Mouse (Mus musculus) neural tube, embryonic 13.5 days (tissue): ENCODE results near the gene Ttc7b. TPM values are rescaled to one million over a fixed set of nuclear protein-coding genes. Genes with fewer than 3 reads are reported as not detected.

Experiments
- ATAC-seq: fragments of 200-750 bp; cut with Nextera tagmentation; 2 replicates; pipeline ENCODE4 v1.8.0; 2017; ENCODE audit warnings: low read depth, mild to moderate bottlenecking, moderate TSS enrichment, moderate library complexity
- H3K27ac ChIP-seq: fragments of 300-500 bp; sonication (generic); replicated peaks from 2 replicates; pipeline ENCODE4 v1.5.1; 2015; ENCODE audit warnings: moderate library complexity, mild to moderate bottlenecking, inconsistent platforms
- H3K27me3 ChIP-seq: fragments of 300-500 bp; sonication (generic); 2 replicates; pipeline ENCODE4 v1.6.1; 2015; ENCODE audit warnings: mild to moderate bottlenecking, inconsistent platforms
- H3K36me3 ChIP-seq: fragments of 300-500 bp; sonication (generic); 2 replicates; pipeline ENCODE4 v1.6.1; 2015; ENCODE audit warnings: mild to moderate bottlenecking, inconsistent platforms
- H3K4me1 ChIP-seq: fragments of 300-500 bp; sonication (generic); replicated peaks from 2 replicates; pipeline ENCODE4 v1.6.1; 2015; ENCODE audit warnings: inconsistent platforms
- H3K4me2 ChIP-seq: fragments of 300-500 bp; sonication (generic); 2 replicates; pipeline ENCODE4 v1.6.1; 2015; ENCODE audit warnings: inconsistent platforms, mild to moderate bottlenecking, moderate library complexity
- H3K4me3 ChIP-seq: fragments of 300-500 bp; sonication (generic); 2 replicates; pipeline ENCODE4 v1.5.1; 2015; ENCODE audit warnings: mild to moderate bottlenecking, inconsistent platforms
- H3K9ac ChIP-seq: fragments of 300-500 bp; sonication (generic); 2 replicates; pipeline ENCODE4 v1.6.1; 2015; ENCODE audit warnings: moderate library complexity, mild to moderate bottlenecking, inconsistent platforms
- H3K9me3 ChIP-seq: fragments of 300-500 bp; sonication (generic); 2 replicates; pipeline ENCODE4 v1.6.1; 2016; ENCODE audit warnings: inconsistent platforms
- WGBS: fragments of 180-500 bp; shearing (Covaris S2); methylation state at CpG from one replicate; pipeline ENCODE4 v1.1.7; 2015; 5-methylcytosine and 5-hydroxymethylcytosine counted together
- polyA plus RNA-seq: library from polyadenylated mRNA; unstranded; fragments of >200 nt; fragmentation: Nextera tagmentation; extraction: Ambion mirVana; gene quantifications from 2 replicates; pipeline ENCODE4 v1.2.1, GENCODE M21; 2015

The Ttc7b gene
- polyA plus RNA-seq, 1 experiment from 2014 or later, result 7.3 TPM

GRCm38 (mm10) chr12:100358040-100358620 is 162.5 kb downstream of the Ttc7b start:
- Histone ChIP-seq H3K36me3 (peaks cover 39% of the 10 kb centered on the region), H3K4me2 (no peak overlapping the region), H3K9ac (no peak overlapping the region), H3K4me1 (no peaks in the 10 kb centered on the region), H3K4me3 (no peak overlapping the region), H3K27ac (no peak overlapping the region), H3K27me3 (no peaks in the 10 kb centered on the region), H3K9me3 (no peaks in the 10 kb centered on the region)
- no peak for ATAC-seq
- 55% methylated on average over 6 of the region's 6 CpGs for WGBS

- no peak overlapping the region for H3K9ac ChIP-seq
- H3K4me2 ChIP-seq, result no peak overlapping the region
- no peaks in the 10 kb centered on the region for H3K27me3 ChIP-seq
- no peak overlapping the region for H3K4me3 ChIP-seq
- ATAC-seq, result no peak
- 91% methylated on average over 7 of the region's 7 CpGs for WGBS
- H3K4me1 ChIP-seq, result no peaks in the 10 kb centered on the region
- H3K36me3 ChIP-seq, result peaks cover 43% of the 10 kb centered on the region
- H3K9me3 ChIP-seq, result no peaks in the 10 kb centered on the region
- H3K27ac ChIP-seq, result no peak overlapping the region
Measured at GRCm38 (mm10) chr12:100356407-100356806, 164.2 kb downstream of the Ttc7b start.

- H3K9me3 ChIP-seq, result no peaks in the 10 kb centered on the region
- no peaks in the 10 kb centered on the region for H3K4me1 ChIP-seq
- WGBS, result 68% methylated on average over 5 of the region's 5 CpGs
- H3K36me3 ChIP-seq, result peaks cover 45% of the 10 kb centered on the region
- no peak overlapping the region for H3K9ac ChIP-seq
- peak; percentile 50; the same call in 1 of the 2 replicates for ATAC-seq
- H3K27ac ChIP-seq, result no peak overlapping the region
- H3K4me3 ChIP-seq, result no peak overlapping the region
- H3K4me2 ChIP-seq, result no peak overlapping the region
- H3K27me3 ChIP-seq, result no peaks in the 10 kb centered on the region
Measured at GRCm38 (mm10) chr12:100355565-100355964, 165.1 kb downstream of the Ttc7b start.

- Histone ChIP-seq H3K9me3 (no peaks in the 10 kb centered on the region), H3K36me3 (peaks cover 40% of the 10 kb centered on the region), H3K9ac (no peak overlapping the region), H3K27me3 (no peaks in the 10 kb centered on the region), H3K27ac (no peak overlapping the region), H3K4me2 (no peak overlapping the region), H3K4me3 (no peak overlapping the region), H3K4me1 (0 out of 2 replicates have a peak, but pooled peaks cover 3% of the 10 kb centered on the region)
- ATAC-seq, result no peak
- 82% methylated on average over 7 of the region's 7 CpGs for WGBS
Measured at GRCm38 (mm10) chr12:100353954-100354353, 166.7 kb downstream of the Ttc7b start.

GRCm38 (mm10) chr12:100353075-100353782 is 167.4 kb downstream of the Ttc7b start:
- Histone ChIP-seq H3K27me3 (no peaks in the 10 kb centered on the region), H3K9ac (no peak overlapping the region), H3K36me3 (peaks cover 41% of the 10 kb centered on the region), H3K27ac (no peak overlapping the region), H3K4me2 (no peak overlapping the region), H3K9me3 (no peaks in the 10 kb centered on the region), H3K4me3 (no peak overlapping the region), H3K4me1 (peaks cover 3% of the 10 kb centered on the region; the same call in 1 of the 2 replicates)
- 87% methylated on average over 16 of the region's 16 CpGs for WGBS
- ATAC-seq, result no peak

- H3K27ac ChIP-seq, result no peak overlapping the region
- no peak overlapping the region for H3K4me2 ChIP-seq
- H3K36me3 ChIP-seq, result peaks cover 39% of the 10 kb centered on the region
- H3K9me3 ChIP-seq, result no peaks in the 10 kb centered on the region
- no peak overlapping the region for H3K9ac ChIP-seq
- no peak for ATAC-seq
- no peak overlapping the region for H3K4me3 ChIP-seq
- WGBS, result 85% methylated on average over 6 of the region's 6 CpGs
- peaks cover 3% of the 10 kb centered on the region; the same call in 1 of the 2 replicates for H3K4me1 ChIP-seq
- no peaks in the 10 kb centered on the region for H3K27me3 ChIP-seq
Measured at GRCm38 (mm10) chr12:100352094-100352493, 168.5 kb downstream of the Ttc7b start.

- ATAC-seq, result no peak
- Histone ChIP-seq H3K4me2 (no peak overlapping the region), H3K9me3 (no peaks in the 10 kb centered on the region), H3K27me3 (no peaks in the 10 kb centered on the region), H3K4me1 (no peaks in the 10 kb centered on the region; the same call in 1 of the 2 replicates), H3K9ac (no peak overlapping the region), H3K36me3 (peaks cover 35% of the 10 kb centered on the region), H3K4me3 (no peak overlapping the region), H3K27ac (no peak overlapping the region)
- WGBS, result 76% methylated on average over 6 of the region's 6 CpGs
Measured at GRCm38 (mm10) chr12:100343554-100343953, 177.1 kb downstream of the Ttc7b start.

- Histone ChIP-seq H3K4me1 (peaks cover 16% of the 10 kb centered on the region), H3K27ac (0 out of 2 replicates have a peak overlapping the region, but pooled peaks have one; percentile 54), H3K9me3 (no peaks in the 10 kb centered on the region), H3K27me3 (no peaks in the 10 kb centered on the region), H3K4me2 (no peak overlapping the region), H3K9ac (no peak overlapping the region), H3K36me3 (peaks cover 21% of the 10 kb centered on the region), H3K4me3 (no peak overlapping the region)
- WGBS, result 37% methylated on average over 7 of the region's 7 CpGs
- no peak for ATAC-seq
Measured at GRCm38 (mm10) chr12:100341614-100342013, 179.0 kb downstream of the Ttc7b start.

GRCm38 (mm10) chr12:100340901-100341460 is 179.6 kb downstream of the Ttc7b start:
- 88% methylated on average over 7 of the region's 7 CpGs for WGBS
- no peak overlapping the region for H3K4me3 ChIP-seq
- no peaks in the 10 kb centered on the region for H3K27me3 ChIP-seq
- H3K36me3 ChIP-seq, result peaks cover 18% of the 10 kb centered on the region
- H3K27ac ChIP-seq, result no peak overlapping the region
- H3K4me2 ChIP-seq, result no peak overlapping the region
- peaks cover 16% of the 10 kb centered on the region for H3K4me1 ChIP-seq
- no peak for ATAC-seq
- no peak overlapping the region for H3K9ac ChIP-seq
- H3K9me3 ChIP-seq, result no peaks in the 10 kb centered on the region

GRCm38 (mm10) chr12:100338055-100338454 is 182.6 kb downstream of the Ttc7b start:
- H3K4me3 ChIP-seq, result no peak overlapping the region
- no peak overlapping the region for H3K4me2 ChIP-seq
- WGBS, result 57% methylated on average over 3 of the region's 3 CpGs
- no peak overlapping the region for H3K27ac ChIP-seq
- peaks cover 16% of the 10 kb centered on the region for H3K4me1 ChIP-seq
- H3K36me3 ChIP-seq, result peaks cover 5% of the 10 kb centered on the region; the same call in 1 of the 2 replicates
- no peak overlapping the region for H3K9ac ChIP-seq
- H3K27me3 ChIP-seq, result no peaks in the 10 kb centered on the region
- ATAC-seq, result peak; percentile 83
- no peaks in the 10 kb centered on the region for H3K9me3 ChIP-seq

- peaks cover 16% of the 10 kb centered on the region for H3K4me1 ChIP-seq
- 50% methylated on average over 5 of the region's 5 CpGs for WGBS
- ATAC-seq, result peak; percentile 61
- H3K36me3 ChIP-seq, result peaks cover 3% of the 10 kb centered on the region; the same call in 1 of the 2 replicates
- H3K27ac ChIP-seq, result peak overlapping the region; percentile 46; the same call in 1 of the 2 replicates
- no peak overlapping the region for H3K4me3 ChIP-seq
- H3K9ac ChIP-seq, result no peak overlapping the region; the same call in 1 of the 2 replicates
- no peaks in the 10 kb centered on the region for H3K27me3 ChIP-seq
- no peaks in the 10 kb centered on the region for H3K9me3 ChIP-seq
- H3K4me2 ChIP-seq, result no peak overlapping the region
Measured at GRCm38 (mm10) chr12:100337351-100338018, 183.1 kb downstream of the Ttc7b start.

- Histone ChIP-seq H3K27me3 (no peaks in the 10 kb centered on the region), H3K9me3 (no peaks in the 10 kb centered on the region), H3K27ac (no peak overlapping the region), H3K4me2 (no peak overlapping the region), H3K36me3 (peaks cover 11% of the 10 kb centered on the region; the same call in 1 of the 2 replicates), H3K4me3 (no peak overlapping the region), H3K9ac (no peak overlapping the region), H3K4me1 (peaks cover 16% of the 10 kb centered on the region)
- WGBS, result 76% methylated on average over 5 of the region's 5 CpGs
- no peak for ATAC-seq
Measured at GRCm38 (mm10) chr12:100336241-100336640, 184.4 kb downstream of the Ttc7b start.
